Mouse (Mus musculus) heart, adult 2 months (tissue): ENCODE measurements at regions not wholly inside any gene's neighbourhood (a gene's known extent, or its start where the extent isn't known, plus 50 kb on each side); places are given as distances from the start of the nearest gene placed in this dataset.

Source experiments
- DNase-seq, 2 experiments: peaks; one replicate each; pipeline ENCODE4 v3.0.0; 2021
- H3K27ac ChIP-seq: fragments of 200-600 bp; 2 replicates; pipeline ENCODE4 v1.8.1; 2022
- H3K27me3 ChIP-seq: fragments of 200-500 bp; 2 replicates; pipeline ENCODE4 v1.6.1; 2012; ENCODE audit warnings: mild to moderate bottlenecking, low read length, inconsistent platforms, mixed read lengths; ENCODE audit not compliant: control insufficient read depth, insufficient read depth
- H3K36me3 ChIP-seq: fragments of 200-500 bp; 2 replicates; pipeline ENCODE4 v1.6.1; 2012; ENCODE audit warnings: low read length, inconsistent platforms; ENCODE audit not compliant: control insufficient read depth, insufficient read depth
- H3K4me1 ChIP-seq: fragments of 200-500 bp; 2 replicates; pipeline ENCODE4 v1.6.1; 2011; ENCODE audit warnings: low read length; ENCODE audit not compliant: control insufficient read depth, insufficient read depth
- H3K4me3 ChIP-seq: fragments of 200-600 bp; 2 replicates; pipeline ENCODE4 v1.8.1; 2022
- H3K79me2 ChIP-seq: fragments of 200-500 bp; replicated peaks from 2 replicates; pipeline ENCODE4 v1.6.1; 2012; ENCODE audit warnings: mild to moderate bottlenecking, inconsistent platforms, low read length, moderate library complexity, mixed read lengths; ENCODE audit not compliant: control insufficient read depth, insufficient read depth
- H3K9ac ChIP-seq: fragments of 200-500 bp; 2 replicates; pipeline ENCODE4 v1.6.1; 2012; ENCODE audit warnings: low read depth, mild to moderate bottlenecking, control low read depth, inconsistent platforms, low read length, mixed read lengths
- CTCF ChIP-seq: fragments of 200-600 bp; IDR thresholded peaks from 2 replicates; pipeline ENCODE4 v1.8.1; 2022; ENCODE audit warnings: antibody characterized with exemption, mild to moderate bottlenecking, moderate library complexity
- EP300 ChIP-seq: fragments of 200-500 bp; IDR thresholded peaks from 2 replicates; pipeline ENCODE4 v1.6.1; 2011; ENCODE audit warnings: low read depth, low read length, control low read depth; ENCODE audit not compliant: insufficient read depth
- POLR2A ChIP-seq: fragments of 200-500 bp; IDR thresholded peaks from 2 replicates; pipeline ENCODE4 v1.6.1; 2011; ENCODE audit warnings: mild to moderate bottlenecking, low read depth, low read length, control low read depth; ENCODE audit not compliant: insufficient read depth
- WGBS: fragments of 180-500 bp; shearing (Covaris S2); methylation state at CpG from one replicate; pipeline ENCODE4 v1.1.7; 2018; 5-methylcytosine and 5-hydroxymethylcytosine counted together
- intact Hi-C: fragments of 180-260 bp; cut with DNase I; formaldehyde crosslinking; loops from one replicate; pipeline ENCODE4 v1.15.1; 2025

GRCm38 (mm10) chr1:166821146-166821545 is 139.5 kb upstream of the Fmo9 start:
- peaks cover 2% of the 10 kb centered on the region; the same call in 1 of the 2 replicates for H3K36me3 ChIP-seq
- no peak for DNase-seq
- H3K27me3 ChIP-seq, result no peaks in the 10 kb centered on the region
- no peaks in the 10 kb centered on the region for H3K79me2 ChIP-seq
- H3K4me1 ChIP-seq, result peaks cover 4% of the 10 kb centered on the region
- no peak for TF ChIP-seq EP300
- TF ChIP-seq CTCF, result peak; percentile 56
- no peak overlapping the region for H3K4me3 ChIP-seq
- no peak overlapping the region for H3K9ac ChIP-seq
- 37% methylated on average over 3 of the region's 3 CpGs for WGBS
- intact Hi-C loops, result no loop called here
- no peak overlapping the region for H3K27ac ChIP-seq

- H3K4me1 ChIP-seq, result no peaks in the 10 kb centered on the region
- no peaks in the 10 kb centered on the region for H3K36me3 ChIP-seq
- H3K27me3 ChIP-seq, result no peaks in the 10 kb centered on the region
- 78% methylated on average over 1 of the region's 1 CpGs for WGBS
- intact Hi-C loops, result no loop called here
- no peak for DNase-seq
- no peak overlapping the region for H3K9ac ChIP-seq
- no peak overlapping the region for H3K4me3 ChIP-seq
- no peak overlapping the region for H3K27ac ChIP-seq
- TF ChIP-seq POLR2A (no peak), EP300 (no peak), CTCF (no peak)
- no peaks in the 10 kb centered on the region for H3K79me2 ChIP-seq
Observed at GRCm38 (mm10) chr1:166837299-166837698, 155.7 kb upstream of the Fmo9 start.

GRCm38 (mm10) chr1:166839833-166840232 is 158.2 kb upstream of the Fmo9 start:
- TF ChIP-seq POLR2A (no peak), CTCF (no peak), EP300 (no peak)
- H3K27ac ChIP-seq, result no peak overlapping the region
- H3K27me3 ChIP-seq, result no peaks in the 10 kb centered on the region
- no peaks in the 10 kb centered on the region for H3K79me2 ChIP-seq
- H3K9ac ChIP-seq, result no peak overlapping the region
- no peak for DNase-seq
- H3K4me3 ChIP-seq, result no peak overlapping the region
- H3K36me3 ChIP-seq, result no peaks in the 10 kb centered on the region
- no peaks in the 10 kb centered on the region for H3K4me1 ChIP-seq
- intact Hi-C loops, result no loop called here
- 18% methylated on average over 7 of the region's 7 CpGs for WGBS

GRCm38 (mm10) chr1:166843397-166843877 is 157.8 kb upstream of the Fam78b start:
- 3% methylated on average over 11 of the region's 11 CpGs for WGBS
- no peaks in the 10 kb centered on the region for H3K4me1 ChIP-seq
- no peaks in the 10 kb centered on the region for H3K27me3 ChIP-seq
- peak in 1 of 2 experiments; percentile 17 for DNase-seq
- H3K27ac ChIP-seq, result no peak overlapping the region
- intact Hi-C loops, result no loop called here
- no peak for TF ChIP-seq CTCF
- no peak for TF ChIP-seq POLR2A
- H3K79me2 ChIP-seq, result no peaks in the 10 kb centered on the region
- no peak overlapping the region for H3K9ac ChIP-seq
- H3K4me3 ChIP-seq, result no peak overlapping the region
- H3K36me3 ChIP-seq, result no peaks in the 10 kb centered on the region

GRCm38 (mm10) chr1:166846566-166846965 is 154.7 kb upstream of the Fam78b start:
- no peaks in the 10 kb centered on the region for H3K79me2 ChIP-seq
- no peak overlapping the region for H3K9ac ChIP-seq
- no peaks in the 10 kb centered on the region for H3K36me3 ChIP-seq
- H3K4me3 ChIP-seq, result no peak overlapping the region
- no peak for DNase-seq
- TF ChIP-seq CTCF (no peak), POLR2A (no peak), EP300 (no peak)
- H3K27ac ChIP-seq, result no peak overlapping the region
- 81% methylated on average over 5 of the region's 5 CpGs for WGBS
- H3K4me1 ChIP-seq, result no peaks in the 10 kb centered on the region
- intact Hi-C loops, result no loop called here
- H3K27me3 ChIP-seq, result no peaks in the 10 kb centered on the region

GRCm38 (mm10) chr1:166847233-166847632 is 154.0 kb upstream of the Fam78b start:
- DNase-seq, result no peak
- no peak overlapping the region for H3K27ac ChIP-seq
- no peaks in the 10 kb centered on the region for H3K79me2 ChIP-seq
- WGBS, result 95% methylated on average over 6 of the region's 6 CpGs
- no peaks in the 10 kb centered on the region for H3K4me1 ChIP-seq
- intact Hi-C loops, result no loop called here
- H3K4me3 ChIP-seq, result no peak overlapping the region
- no peaks in the 10 kb centered on the region for H3K36me3 ChIP-seq
- H3K9ac ChIP-seq, result no peak overlapping the region
- no peaks in the 10 kb centered on the region for H3K27me3 ChIP-seq
- TF ChIP-seq EP300 (no peak), POLR2A (no peak), CTCF (no peak)
